12 mouse cellular contexts compared by ENCODE assay signal in genomic region chr9:116223368-116223767, GRCm38 (mm10). TPM values are rescaled to one million over a fixed set of nuclear protein-coding genes. Genes with fewer than 3 reads are reported as not detected.
DNase-seq lines count a peak whose midpoint lies in the region; ATAC-seq and TF ChIP-seq lines count a peak whose summit lies in the region.
"Had no signal": no experiment of that assay in that cellular context is flagged by ENCODE, and none has a peak within 500 bp of the region (broad histone marks: within the 10 kb centered on the region; RNA-seq: fewer than 3 reads in every experiment).

No protein-coding gene starts in this region.

- 52% methylated on average over 6 of the region's 6 CpGs for WGBS in lung, embryonic 16.5 days
- 87% methylated on average over 6 of the region's 6 CpGs for WGBS in midbrain, postnatal 0 days

- no peak overlapping the region for H3K4me2 ChIP-seq in lung, embryonic 16.5 days (ENCODE audit: low read depth, low read length)
- no peak overlapping the region for H3K4me2 ChIP-seq in midbrain, postnatal 0 days (ENCODE audit: low read depth, low read length, poor library complexity, severe bottlenecking)

- no peak overlapping the region for H3K4me3 ChIP-seq in lung, embryonic 16.5 days (ENCODE audit: low read length)
- no peak overlapping the region for H3K4me3 ChIP-seq in midbrain, postnatal 0 days (ENCODE audit: low read depth, low read length)
- H3K4me3 ChIP-seq: gastrocnemius, adult 2 months had no signal

- H3K9ac ChIP-seq in lung, embryonic 16.5 days (ENCODE audit: low read length) = no peak overlapping the region
- H3K9ac ChIP-seq in midbrain, postnatal 0 days (replicated peaks; ENCODE audit: low read length, poor library complexity, severe bottlenecking) = no peak overlapping the region

- H3K36me3 ChIP-seq in lung, embryonic 16.5 days (ENCODE audit: control insufficient read depth, insufficient read depth, low read length) = no peaks in the 10 kb centered on the region
- no peaks in the 10 kb centered on the region for H3K36me3 ChIP-seq in midbrain, postnatal 0 days (ENCODE audit: insufficient read depth, low read length)

- H3K27ac ChIP-seq in lung, embryonic 16.5 days (ENCODE audit: low read length) = peak overlapping the region; percentile 58
- H3K27ac ChIP-seq in midbrain, postnatal 0 days (ENCODE audit: low read depth, low read length) = no peak overlapping the region
- H3K27ac ChIP-seq: gastrocnemius, adult 2 months; macrophage had no signal

- peak; percentile 54 for ATAC-seq in activated CD4-positive, CD25-positive, alpha-beta regulatory T cell, adult 4 months
- ATAC-seq in lung, embryonic 16.5 days (ENCODE audit: low read depth) = peak; percentile 70
- ATAC-seq in midbrain, postnatal 0 days (ENCODE audit: low FRiP score) = no peak

- TF ChIP-seq CTCF in midbrain, postnatal 0 days (IDR thresholded peaks at IDR 0.05) = no peak

- H3K9me3 ChIP-seq in lung, embryonic 16.5 days (ENCODE audit: control insufficient read depth, low read length) = no peaks in the 10 kb centered on the region
- no peaks in the 10 kb centered on the region for H3K9me3 ChIP-seq in midbrain, postnatal 0 days (ENCODE audit: low read length)

- peak; percentile 35 to 66 for DNase-seq in urinary bladder, postnatal 36 days (ENCODE audit: low spot score in 2 of 2)
- no peak for DNase-seq in urinary bladder, adult 2 months (ENCODE audit: low spot score)
- DNase-seq in telencephalon, adult 2 months (ENCODE audit: low read depth, low spot score) = peak; percentile 29
- no peak for DNase-seq in cerebellum, postnatal 14 days
- DNase-seq in midbrain, postnatal 0 days (ENCODE audit: low spot score) = no peak
- DNase-seq in gastrocnemius, adult 8-10 months (ENCODE audit: low spot score in 2 of 2) = no peak
- DNase-seq: adrenal gland, postnatal 36 days; cerebellum, adult 9-10 months; gastrocnemius, adult 2 months had no signal

- H3K27me3 ChIP-seq in lung, embryonic 16.5 days (ENCODE audit: control insufficient read depth, insufficient read depth, low read depth, low read length) = no peaks in the 10 kb centered on the region
- H3K27me3 ChIP-seq in midbrain, postnatal 0 days (ENCODE audit: insufficient read depth, low read length) = no peaks in the 10 kb centered on the region

- peaks cover 33% of the 10 kb centered on the region for H3K4me1 ChIP-seq in lung, embryonic 16.5 days (replicated peaks; ENCODE audit: control insufficient read depth, insufficient read depth, low read length)
- H3K4me1 ChIP-seq in midbrain, postnatal 0 days (ENCODE audit: insufficient read depth, low read length) = no peaks in the 10 kb centered on the region

RNA-seq across cellular contexts. Expression of gene Tgfbr2, which starts 48.2 kb away (rescaled TPM):
- 82.9 and 89.8 TPM in 2 replicates for polyA plus RNA-seq in urinary bladder, adult 2 months (2012; rRNA removed)
- polyA plus RNA-seq in activated CD4-positive, CD25-positive, alpha-beta regulatory T cell, adult 4 months (2017; shearing (Covaris generic)) = 10 to 100 TPM; 22.9 to 28.0 TPM
- polyA plus RNA-seq in lung, embryonic 16.5 days (2015; fragmentation: Nextera tagmentation; extraction: Ambion mirVana) = 58.0 and 58.2 TPM in 2 replicates
- total RNA-seq in midbrain, postnatal 0 days (2014; rRNA removed) = 20.3 and 21.8 TPM in 2 replicates
- 6.7 and 7.2 TPM in 2 replicates for polyA plus RNA-seq in midbrain, postnatal 0 days (2015; fragmentation: Nextera tagmentation; extraction: Ambion mirVana)
- total RNA-seq in gastrocnemius, adult 8-10 months (2022) = 10 to 100 TPM; 15.0 to 17.6 (median 17.2) TPM

Comparison
In these comparisons a context has a peak if more than half of its experiments do, and no peak if none do; other contexts are left out.
1. DNase-seq: peak in urinary bladder, postnatal 36 days (2 of 2) and telencephalon, adult 2 months (single experiment); none in urinary bladder, adult 2 months (single experiment), cerebellum, postnatal 14 days (0 of 2), midbrain, postnatal 0 days (single experiment) and gastrocnemius, adult 8-10 months (0 of 2).